Mouse (Mus musculus) small intestine, adult 2 months (tissue): ENCODE results near the gene Toe1.

Experiments
- CTCF ChIP-seq: fragments of 200-500 bp; IDR thresholded peaks from 2 replicates; pipeline ENCODE4 v1.5.1; 2012; ENCODE audit warnings: low read depth, mild to moderate bottlenecking, control low read depth, inconsistent platforms, low read length, moderate library complexity, mixed read lengths; ENCODE audit not compliant: insufficient replicate concordance, insufficient read length; ENCODE audit errors: extremely low read depth
- POLR2A ChIP-seq: fragments of 200-500 bp; IDR thresholded peaks from 2 replicates; pipeline ENCODE4 v1.6.1; 2012; ENCODE audit warnings: low read depth, mild to moderate bottlenecking, control low read depth, inconsistent platforms, low read length, moderate library complexity

GRCm38 (mm10) chr4:116788956-116789355 is 18.5 kb downstream of the Toe1 start:
- TF ChIP-seq CTCF (no peak), POLR2A (no peak)
